Mouse (Mus musculus): ENCODE data around the gene Snrpd2.
A peak's percentile ranks its signal among the peaks of the same experiment; 100 is the strongest.

DNA sequence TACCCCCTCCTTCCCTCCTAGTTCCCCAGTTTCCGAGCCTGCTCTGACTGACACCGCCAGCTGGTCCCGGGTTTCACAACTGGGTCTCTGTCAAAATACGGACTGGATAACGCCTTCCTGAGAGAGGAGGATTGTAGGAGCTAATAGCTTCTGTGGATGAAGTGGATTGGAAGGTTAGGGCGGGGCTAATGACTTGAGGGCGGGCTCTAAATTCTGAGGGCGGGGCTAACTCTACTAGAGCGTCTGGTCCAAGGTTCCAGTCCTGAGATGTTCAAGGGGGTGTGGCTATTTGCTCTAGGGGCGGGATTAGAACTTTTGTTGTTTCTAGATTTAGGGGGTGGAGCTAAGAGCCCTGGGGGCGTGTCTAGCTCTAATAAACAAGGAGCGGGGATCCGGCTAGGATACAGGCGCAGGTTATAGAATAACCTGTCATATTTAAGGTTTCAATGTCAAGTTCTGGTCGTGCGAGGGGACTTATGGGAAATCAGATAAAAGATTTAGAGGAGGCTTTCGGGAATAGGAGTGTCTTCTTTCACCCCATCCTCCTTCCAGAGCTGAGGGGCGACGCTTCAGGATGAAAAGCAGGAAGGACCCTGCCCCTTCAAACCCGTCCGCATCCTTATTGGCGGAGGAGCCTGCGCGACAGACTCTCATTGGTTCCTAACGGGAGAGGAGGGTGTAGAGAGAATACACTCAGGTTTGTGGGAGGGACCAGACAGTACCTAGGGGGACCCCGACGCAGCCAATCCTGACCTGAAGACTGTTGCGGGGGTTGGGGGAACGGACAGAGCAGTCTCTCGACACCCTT lies 26.4 kb downstream of the Snrpd2 start, which contains the start of gene Eml2:
- TF ChIP-seq POLR2A (IDR thresholded peaks at IDR 0.05; ENCODE audit: insufficient read length, low read depth) (no peak), MYOG (IDR thresholded peaks at IDR 0.05; ENCODE audit: control insufficient read depth in 1 of 3, insufficient read depth in 1 of 3, insufficient read length in 2 of 3, low read depth in 2 of 3) (no peak), E2F4 (IDR thresholded peaks at IDR 0.05; ENCODE audit: insufficient read depth) (no peak), CEBPB (IDR thresholded peaks at IDR 0.05; ENCODE audit: insufficient read depth, poor library complexity, severe bottlenecking) (no peak), USF1 (IDR thresholded peaks at IDR 0.05; ENCODE audit: low read depth) (no peak), TCF3 (IDR thresholded peaks at IDR 0.05; ENCODE audit: insufficient read length, low read depth) (peak; percentile 58)

Measured in myocyte (in vitro differentiated cells).